Mouse (Mus musculus) heart, adult 2 months (tissue): ENCODE measurements around the gene Hp. TPM values are rescaled to one million over a fixed set of nuclear protein-coding genes. Genes with fewer than 3 reads are reported as not detected.

Experiments
- DNase-seq, 2 experiments: peaks; one replicate each; pipeline ENCODE4 v3.0.0; 2021
- H3K27ac ChIP-seq: fragments of 200-600 bp; 2 replicates; pipeline ENCODE4 v1.8.1; 2022
- H3K27me3 ChIP-seq: fragments of 200-500 bp; 2 replicates; pipeline ENCODE4 v1.6.1; 2012; ENCODE audit warnings: mild to moderate bottlenecking, low read length, inconsistent platforms, mixed read lengths; ENCODE audit not compliant: control insufficient read depth, insufficient read depth
- H3K36me3 ChIP-seq: fragments of 200-500 bp; 2 replicates; pipeline ENCODE4 v1.6.1; 2012; ENCODE audit warnings: low read length, inconsistent platforms; ENCODE audit not compliant: control insufficient read depth, insufficient read depth
- H3K4me1 ChIP-seq: fragments of 200-500 bp; 2 replicates; pipeline ENCODE4 v1.6.1; 2011; ENCODE audit warnings: low read length; ENCODE audit not compliant: control insufficient read depth, insufficient read depth
- H3K4me3 ChIP-seq: fragments of 200-600 bp; 2 replicates; pipeline ENCODE4 v1.8.1; 2022
- H3K79me2 ChIP-seq: fragments of 200-500 bp; replicated peaks from 2 replicates; pipeline ENCODE4 v1.6.1; 2012; ENCODE audit warnings: mild to moderate bottlenecking, inconsistent platforms, low read length, moderate library complexity, mixed read lengths; ENCODE audit not compliant: control insufficient read depth, insufficient read depth
- H3K9ac ChIP-seq: fragments of 200-500 bp; 2 replicates; pipeline ENCODE4 v1.6.1; 2012; ENCODE audit warnings: low read depth, mild to moderate bottlenecking, control low read depth, inconsistent platforms, low read length, mixed read lengths
- CTCF ChIP-seq: fragments of 200-600 bp; IDR thresholded peaks from 2 replicates; pipeline ENCODE4 v1.8.1; 2022; ENCODE audit warnings: antibody characterized with exemption, mild to moderate bottlenecking, moderate library complexity
- EP300 ChIP-seq: fragments of 200-500 bp; IDR thresholded peaks from 2 replicates; pipeline ENCODE4 v1.6.1; 2011; ENCODE audit warnings: low read depth, low read length, control low read depth; ENCODE audit not compliant: insufficient read depth
- POLR2A ChIP-seq: fragments of 200-500 bp; IDR thresholded peaks from 2 replicates; pipeline ENCODE4 v1.6.1; 2011; ENCODE audit warnings: mild to moderate bottlenecking, low read depth, low read length, control low read depth; ENCODE audit not compliant: insufficient read depth
- WGBS: fragments of 180-500 bp; shearing (Covaris S2); methylation state at CpG from one replicate; pipeline ENCODE4 v1.1.7; 2018; 5-methylcytosine and 5-hydroxymethylcytosine counted together
- intact Hi-C: fragments of 180-260 bp; cut with DNase I; formaldehyde crosslinking; loops from one replicate; pipeline ENCODE4 v1.15.1; 2025
- long read RNA-seq: library from polyadenylated mRNA; stranded (forward); transcript quantifications from one replicate; pipeline ENCODE4 v2.0.0, GENCODE M21; 2021
- polyA plus RNA-seq: library from polyadenylated mRNA; depleted of rRNA; stranded (reverse); fragments of >200 nt; gene quantifications from 2 replicates; pipeline ENCODE4 v1.2.3, GENCODE M21; 2012; rRNA removed
- total RNA-seq, 2 experiments: library from RNA; stranded (reverse); gene quantifications; 2 replicates each; pipeline ENCODE4 v1.2.3; 2021

Gene Hp
- total RNA-seq (1 to 10 TPM; 6.7 to 8.9 TPM), polyA plus RNA-seq (21.2 and 76.1 TPM in 2 replicates)
- long read RNA-seq, transcript Hp-201 (5 exons, 1,345 nt), result major isoform, 6 of 6 reads
- long read RNA-seq, partial matches to known transcripts, result 0 of 6 reads
- long read RNA-seq, other reads (novel, unspliced or antisense), result 0 of 6 reads

DNA sequence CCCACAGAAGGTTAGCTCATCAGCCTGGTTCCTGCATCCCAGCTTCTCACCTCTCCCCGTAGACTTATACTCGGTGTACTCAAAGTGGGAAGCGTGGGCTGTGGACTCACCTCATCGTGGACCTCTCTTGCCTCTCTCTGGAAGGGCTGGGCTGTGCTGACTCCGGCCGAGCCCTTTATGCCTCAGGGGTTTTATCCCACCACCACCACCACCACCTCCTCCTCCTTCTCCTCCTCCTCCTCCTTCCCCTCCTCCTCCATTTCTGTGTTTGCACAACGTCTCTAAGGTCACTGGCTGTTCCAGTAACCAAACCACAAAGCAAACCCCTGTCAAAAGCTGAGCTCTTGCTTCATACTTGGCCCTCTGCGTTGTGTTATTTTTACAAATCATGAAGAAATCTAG is at the start of gene Hp:
Hp (minus strand) TSS at position 273 of the 402 bp plus-strand sequence.
- no peaks in the 10 kb centered on the region for H3K27me3 ChIP-seq
- H3K36me3 ChIP-seq, result no peaks in the 10 kb centered on the region
- no peak within 1 kb of the TSS for H3K4me3 ChIP-seq
- no peaks in the 10 kb centered on the region for H3K79me2 ChIP-seq
- no peak for DNase-seq
- H3K9ac ChIP-seq, result no peak within 1 kb of the TSS
- no peaks in the 10 kb centered on the region for H3K4me1 ChIP-seq
- H3K27ac ChIP-seq, result no peak within 1 kb of the TSS
- TF ChIP-seq POLR2A, result no peak
- intact Hi-C loops, result no loop called here
- 65% methylated on average over 8 of the region's 8 CpGs for WGBS

GRCm38 (mm10) chr8:109628638-109629037 is 49.7 kb upstream of the Hp start:
- H3K4me3 ChIP-seq, result no peak overlapping the region
- no peak overlapping the region for H3K9ac ChIP-seq
- H3K27me3 ChIP-seq, result no peaks in the 10 kb centered on the region
- DNase-seq, result no peak
- no peaks in the 10 kb centered on the region for H3K4me1 ChIP-seq
- TF ChIP-seq EP300 (no peak), POLR2A (no peak), CTCF (no peak)
- no peaks in the 10 kb centered on the region for H3K36me3 ChIP-seq
- intact Hi-C loops, result no loop called here
- WGBS, result 65% methylated on average over 6 of the region's 6 CpGs
- H3K27ac ChIP-seq, result no peak overlapping the region
- H3K79me2 ChIP-seq, result no peaks in the 10 kb centered on the region

GRCm38 (mm10) chr8:109615569-109615968 is 36.6 kb upstream of the Hp start:
- Histone ChIP-seq H3K9ac (no peak overlapping the region), H3K4me1 (no peaks in the 10 kb centered on the region), H3K27me3 (no peaks in the 10 kb centered on the region), H3K36me3 (no peaks in the 10 kb centered on the region), H3K4me3 (no peak overlapping the region), H3K27ac (no peak overlapping the region), H3K79me2 (no peaks in the 10 kb centered on the region)
- 61% methylated on average over 3 of the region's 3 CpGs for WGBS
- intact Hi-C loops, result no loop called here
- TF ChIP-seq POLR2A (no peak), EP300 (no peak), CTCF (no peak)
- no peak for DNase-seq

DNA sequence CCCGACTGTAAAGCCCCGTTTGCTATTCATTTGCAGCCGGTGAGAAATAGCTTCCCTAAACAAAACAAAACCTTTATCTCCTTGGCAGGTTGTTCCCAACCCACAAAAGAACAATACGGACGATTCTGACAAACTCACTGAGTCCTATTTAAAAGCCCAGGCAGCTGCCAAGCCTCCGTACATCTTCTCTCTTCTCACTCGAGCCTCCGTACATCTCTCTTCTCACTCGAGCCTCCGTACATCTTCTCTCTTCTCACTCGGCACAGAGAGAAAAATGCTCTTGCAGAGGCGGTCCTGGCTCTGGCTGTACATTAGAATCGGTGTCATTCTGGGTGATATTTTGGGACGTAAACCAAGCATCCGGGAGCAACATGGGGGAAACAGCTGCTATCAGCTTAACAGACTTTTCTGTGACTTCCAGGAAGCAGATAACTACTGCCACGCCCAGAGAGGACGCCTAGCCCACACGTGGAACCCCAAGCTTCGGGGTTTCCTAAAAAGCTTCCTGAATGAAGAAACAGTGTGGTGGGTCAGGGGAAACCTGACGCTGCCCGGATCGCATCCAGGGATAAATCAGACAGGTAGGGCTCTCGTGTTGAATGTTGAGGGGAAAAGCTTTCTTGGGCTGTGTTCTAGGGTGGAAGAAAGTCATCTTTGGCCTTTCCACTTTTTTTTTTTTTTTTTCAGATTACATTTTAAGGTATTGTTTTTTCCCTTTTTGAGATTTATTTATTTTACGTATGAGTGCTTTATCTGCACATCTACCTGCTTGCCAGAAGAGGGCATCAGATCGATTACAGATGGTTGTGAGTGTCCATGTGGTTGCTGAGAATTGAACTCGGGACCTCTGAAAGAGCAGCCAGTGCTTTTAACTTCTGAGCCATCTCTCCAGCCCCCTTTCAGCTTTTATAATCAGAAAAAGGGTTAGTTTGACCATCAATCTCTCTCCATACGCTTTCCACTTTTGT is 35.6 kb upstream of the Hp start, which contains the start of gene Pkd1l3:
Pkd1l3 (plus strand) TSS at position 275 of the 968 bp plus-strand sequence.
- no peaks in the 10 kb centered on the region for H3K36me3 ChIP-seq
- H3K4me1 ChIP-seq, result no peaks in the 10 kb centered on the region
- no peak within 1 kb of the TSS; the same call in 1 of the 2 replicates for H3K9ac ChIP-seq
- DNase-seq, result no peak
- peak within 1 kb of the TSS; percentile 22; the same call in 1 of the 2 replicates for H3K4me3 ChIP-seq
- H3K79me2 ChIP-seq, result no peaks in the 10 kb centered on the region
- no peaks in the 10 kb centered on the region for H3K27me3 ChIP-seq
- 29% methylated on average over 27 of the region's 27 CpGs for WGBS
- intact Hi-C loops, result no loop called here
- no peak within 1 kb of the TSS for H3K27ac ChIP-seq
- no peak for TF ChIP-seq EP300
- TF ChIP-seq CTCF, result peak; percentile 31; the same call in 1 of the 2 replicates
- TF ChIP-seq POLR2A, result no peak

GRCm38 (mm10) chr8:109609153-109609502 is 30.2 kb upstream of the Hp start:
- intact Hi-C loops, result loop anchor here (5.0 kb wide), 2 partner anchors 83 to 173 kb away; partner anchors contain the start of gene Ist1
- Histone ChIP-seq H3K27ac (peak overlapping the region; percentile 90), H3K27me3 (no peaks in the 10 kb centered on the region), H3K9ac (no peak overlapping the region), H3K36me3 (no peaks in the 10 kb centered on the region), H3K4me1 (peaks cover 5% of the 10 kb centered on the region), H3K79me2 (no peaks in the 10 kb centered on the region), H3K4me3 (peak overlapping the region; percentile 69)
- no peak for DNase-seq
- TF ChIP-seq POLR2A (no peak), CTCF (no peak), EP300 (no peak)
- whole genome bisulfite sequencing, result 2% methylated on average over 5 of the region's 5 CpGs
